Mouse (Mus musculus) layer of hippocampus, adult 2 months (tissue): ENCODE results near the gene Rpl15. TPM values are rescaled to one million over a fixed set of nuclear protein-coding genes. Genes with fewer than 3 reads are reported as not detected.
"Not testable (repeated sequence)": the region's sequence is repeated elsewhere in the genome, so short reads cannot be mapped to it uniquely, and the experiment has no call there.

ENCODE experiments used
- DNase-seq, 2 experiments: peaks; one replicate each; pipeline ENCODE4 v3.0.0; 2022; ENCODE audit warnings: low spot score in 2 of 2
- H3K27ac ChIP-seq: fragments of 200-600 bp; 2 replicates; pipeline ENCODE4 v1.8.1; 2022
- H3K4me3 ChIP-seq: fragments of 200-600 bp; 2 replicates; pipeline ENCODE4 v1.8.1; 2022; ENCODE audit warnings: mild to moderate bottlenecking
- CTCF ChIP-seq: fragments of 200-600 bp; conservative IDR thresholded peaks from 2 replicates; pipeline ENCODE4 v1.8.1; 2022; ENCODE audit warnings: antibody characterized with exemption, mild to moderate bottlenecking, moderate library complexity
- total RNA-seq, 2 experiments: library from RNA; stranded (reverse); gene quantifications; 2 replicates each; pipeline ENCODE4 v1.2.3; 2021

The Rpl15 gene
- total RNA-seq, 2 experiments from 2014 or later, result 389 to 396 TPM

DNA sequence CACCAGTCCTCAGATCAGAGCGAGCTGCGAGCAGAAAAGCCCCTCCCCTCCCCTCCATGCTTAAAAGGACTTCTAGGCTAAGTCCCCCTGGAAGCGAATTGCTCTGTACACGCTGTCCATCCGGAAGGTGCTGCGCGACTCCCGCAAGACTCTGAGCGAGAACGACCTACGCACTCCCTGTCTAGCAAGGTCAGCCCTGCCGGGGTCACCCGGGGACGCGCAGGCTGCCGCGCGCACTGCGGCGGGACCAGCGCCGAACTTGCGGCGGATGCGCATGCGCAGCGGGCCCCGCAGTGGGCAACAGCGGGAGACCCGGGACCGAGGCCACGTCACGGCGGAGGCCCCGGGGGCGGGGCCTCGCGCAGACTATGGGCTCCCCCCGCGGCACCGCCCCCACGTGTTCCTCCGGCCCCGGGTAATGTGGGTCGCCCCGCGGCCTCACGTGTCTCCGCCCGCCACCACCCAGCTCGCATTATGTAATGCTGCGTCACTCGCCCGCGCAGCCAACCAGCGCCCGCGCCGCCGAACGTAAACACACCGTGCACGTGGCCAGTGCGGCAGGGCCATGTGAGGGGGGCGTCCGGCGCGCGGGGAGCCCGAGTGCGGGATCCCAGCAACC, 33.0 kb downstream of the Rpl15 start:
- Histone ChIP-seq H3K27ac (peak overlapping the region; percentile 100), H3K4me3 (peak overlapping the region; percentile 78)
- peak; percentile 95 to 97 for DNase-seq
- no peak for TF ChIP-seq CTCF

GRCm38 (mm10) chr14:18237381-18237780, 33.8 kb downstream of the Rpl15 start:
- DNase-seq, result no peak
- Histone ChIP-seq H3K27ac (peak overlapping the region; percentile 100), H3K4me3 (peak overlapping the region; percentile 78)
- TF ChIP-seq CTCF, result no peak

GRCm38 (mm10) chr14:18236496-18237235, 34.5 kb downstream of the Rpl15 start:
- not testable (repeated sequence) for H3K4me3 ChIP-seq, DNase-seq, H3K27ac ChIP-seq

DNA sequence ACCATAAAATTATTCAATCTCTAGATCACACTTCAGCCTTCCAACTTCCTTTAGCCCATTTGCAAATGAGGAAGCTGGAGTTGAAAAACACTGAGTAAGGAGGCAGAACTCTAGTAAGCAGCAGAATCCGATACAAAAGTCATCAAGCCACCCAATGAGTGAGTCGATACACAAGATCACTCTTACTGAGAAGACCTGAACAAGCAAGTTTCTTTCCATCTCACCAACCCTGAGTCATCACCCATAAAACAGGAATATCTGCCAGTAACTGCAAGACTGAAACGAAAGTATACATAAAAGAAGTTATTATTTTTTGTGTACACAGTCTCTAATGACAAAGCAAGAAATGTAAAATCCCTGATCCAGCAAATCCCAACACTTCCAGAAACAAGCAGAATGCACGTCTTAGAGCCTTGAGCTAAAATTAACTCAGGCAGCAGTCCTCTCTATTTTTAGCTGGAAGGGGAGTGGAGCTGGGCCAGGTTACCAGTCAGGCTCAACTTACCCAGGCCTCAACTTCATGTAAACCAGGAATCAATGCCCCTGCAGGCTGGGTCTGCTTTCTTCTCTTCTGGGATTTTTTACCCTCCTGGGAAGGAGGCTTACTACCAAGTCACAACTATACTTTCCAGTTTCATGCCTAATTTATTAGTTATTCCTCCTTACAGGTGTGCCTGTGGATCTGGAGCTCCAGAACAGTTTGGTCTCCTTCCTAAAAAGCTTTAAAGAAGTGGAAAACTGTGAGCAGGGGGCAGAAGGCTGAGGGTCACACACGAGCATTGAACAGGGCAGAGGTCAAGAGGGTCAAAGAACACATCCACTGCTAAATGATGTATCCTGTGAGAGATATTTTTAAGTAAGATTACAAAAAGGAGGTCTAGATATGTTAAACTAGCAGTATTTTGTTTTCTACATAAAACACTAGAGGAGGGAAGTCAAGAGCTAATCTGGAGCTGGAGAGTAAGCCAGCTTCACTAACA, 36.9 kb downstream of the Rpl15 start:
- DNase-seq, result no peak
- no peak overlapping the region for H3K4me3 ChIP-seq
- H3K27ac ChIP-seq, result peak overlapping the region; percentile 46
- no peak for TF ChIP-seq CTCF

DNA sequence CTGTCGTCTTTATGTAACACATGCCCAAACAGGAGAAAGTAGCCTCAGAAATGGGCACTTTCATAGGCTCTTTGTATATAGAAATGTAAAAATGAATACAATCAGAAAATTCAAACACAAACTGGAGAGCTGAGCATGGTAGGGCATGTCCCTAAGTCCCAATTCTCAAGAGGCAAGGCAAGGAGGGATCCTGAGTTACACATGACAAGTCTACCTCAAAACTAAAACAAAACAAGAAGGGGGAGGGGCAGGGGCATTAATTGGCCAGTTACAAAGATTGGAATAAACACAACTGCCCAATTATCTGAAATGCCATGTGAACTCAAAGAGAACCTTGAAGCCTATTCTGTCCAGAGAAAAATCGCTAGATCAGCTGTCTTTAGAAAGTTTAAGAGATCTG, 38.1 kb downstream of the Rpl15 start:
- no peak for DNase-seq
- TF ChIP-seq CTCF, result no peak
- Histone ChIP-seq H3K27ac (no peak overlapping the region), H3K4me3 (no peak overlapping the region)

DNA sequence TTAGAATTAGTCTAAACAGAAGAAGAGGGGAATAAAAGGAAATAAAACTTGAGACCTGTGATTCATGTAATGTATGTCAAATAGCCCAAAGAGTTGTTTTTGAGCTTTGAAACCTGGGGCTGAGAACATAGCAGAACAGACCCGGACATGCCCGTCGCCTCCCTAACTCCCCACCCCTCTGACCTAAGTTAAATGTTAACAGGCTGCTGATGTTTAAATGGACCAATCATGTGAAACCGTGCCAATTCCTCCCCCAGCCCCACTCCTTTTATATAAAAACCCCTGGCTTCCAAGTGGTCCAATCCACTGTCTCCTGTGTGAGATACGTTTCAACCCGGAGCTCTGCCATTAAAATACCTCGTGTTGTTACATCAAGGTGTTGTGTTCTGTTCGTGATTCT, 39.3 kb downstream of the Rpl15 start:
- DNase-seq, H3K27ac ChIP-seq, H3K4me3 ChIP-seq: not testable (repeated sequence)

DNA sequence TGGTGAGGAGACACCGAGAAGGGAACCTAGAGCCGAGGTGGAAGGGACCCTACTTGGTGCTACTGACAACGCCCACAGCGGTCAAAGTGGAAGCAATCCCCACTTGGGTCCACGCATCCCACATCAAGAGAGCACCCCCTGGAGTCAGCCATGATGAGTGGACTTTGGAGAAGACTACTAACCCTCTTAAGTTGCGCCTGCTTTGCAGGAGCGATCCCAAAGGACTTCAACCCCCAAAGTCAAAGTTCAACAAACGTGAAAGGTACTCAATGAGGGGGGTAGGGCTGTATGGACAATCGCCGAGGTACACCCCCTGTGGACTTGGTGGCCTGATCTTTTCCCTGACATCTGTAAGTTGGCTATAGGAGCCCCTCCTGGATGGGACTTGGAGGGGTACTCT, 41.4 kb downstream of the Rpl15 start:
- DNase-seq, H3K27ac ChIP-seq, H3K4me3 ChIP-seq: not testable (repeated sequence)

DNA sequence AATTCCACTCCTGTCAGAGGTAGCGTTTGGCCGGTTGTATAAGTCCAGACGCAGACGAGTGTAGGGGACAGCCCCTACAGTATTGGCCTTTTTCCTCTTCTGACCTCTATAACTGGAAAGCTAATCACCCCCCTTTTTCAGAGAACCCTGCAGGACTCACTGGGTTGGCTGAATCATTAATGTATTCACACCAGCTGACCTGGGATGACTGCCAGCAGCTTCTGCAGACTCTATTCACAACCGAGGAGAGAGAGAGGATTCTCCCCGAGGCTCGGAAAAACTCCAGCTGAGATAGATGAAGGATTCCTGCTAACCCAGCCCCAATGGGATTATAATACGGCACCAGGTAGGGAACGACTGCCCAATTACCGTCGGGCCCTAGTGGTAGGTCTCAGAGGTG, 45.0 kb downstream of the Rpl15 start:
- not testable (repeated sequence) for DNase-seq, H3K27ac ChIP-seq, H3K4me3 ChIP-seq

DNA sequence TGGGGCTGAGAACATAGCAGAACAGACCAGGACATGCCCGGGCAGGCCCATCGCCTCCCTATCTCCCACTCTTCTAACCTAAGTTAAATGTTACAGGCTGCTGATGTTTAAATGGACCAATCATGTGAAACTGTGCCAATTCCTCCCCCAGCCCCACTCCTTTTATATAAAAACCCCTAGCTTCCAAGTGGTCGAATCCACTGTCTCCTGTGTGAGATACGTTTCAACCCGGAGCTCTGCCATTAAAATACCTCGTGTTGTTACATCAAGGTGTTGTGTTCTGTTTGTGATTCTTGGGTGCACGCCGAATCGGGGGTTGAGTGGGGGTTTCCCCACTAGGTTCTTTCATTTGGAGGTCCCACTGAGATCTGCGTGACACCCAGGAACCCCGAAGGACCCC, 45.8 kb downstream of the Rpl15 start:
- not testable (repeated sequence) for H3K27ac ChIP-seq, H3K4me3 ChIP-seq, DNase-seq

DNA sequence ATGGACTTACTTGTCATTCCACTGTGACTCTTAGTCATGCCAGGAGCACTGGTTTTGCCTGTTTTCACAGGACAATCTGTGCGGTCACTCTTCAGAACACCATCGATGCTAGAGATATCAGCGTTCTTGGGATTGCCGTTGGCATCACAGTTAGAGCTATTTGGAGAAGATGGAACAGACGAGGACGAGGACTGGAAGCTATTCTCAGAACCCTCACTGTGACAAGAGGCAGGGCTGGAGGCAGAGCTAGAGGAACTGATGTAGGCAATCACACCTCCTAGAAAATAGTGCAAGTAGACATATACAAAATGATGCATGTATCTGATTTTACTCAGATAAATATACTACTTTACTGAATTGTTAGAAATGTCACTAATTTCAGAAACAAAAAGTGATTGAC, 49.2 kb downstream of the Rpl15 start:
- no peak for TF ChIP-seq CTCF
- Histone ChIP-seq H3K27ac (no peak overlapping the region), H3K4me3 (no peak overlapping the region)
- no peak for DNase-seq

Other genes with a start within 250 kb of the Rpl15 start
- gene Nr1d2, start 32.3 kb downstream of the Rpl15 start, total RNA-seq, result 10 to 100 TPM; 61.4 to 66.8 TPM
- gene Nkiras1, start 255 bp downstream of the Rpl15 start, total RNA-seq, result 10 to 100 TPM; 78.9 to 83.9 TPM
- 100 to 1,000 TPM; 114 to 115 TPM for gene Ube2e1, start 60.5 kb upstream of the Rpl15 start, total RNA-seq